8 mouse cellular contexts compared by ENCODE assay signal in genomic region chr3:89394006-89394893, GRCm38 (mm10). TPM values are rescaled to one million over a fixed set of nuclear protein-coding genes. Genes with fewer than 3 reads are reported as not detected.
DNase-seq lines count a peak whose midpoint lies in the region; ATAC-seq lines count a peak whose summit lies in the region.

Zbtb7b (minus strand) TSS chr3:89394776.

- peak within 1 kb of the TSS; percentile 77 for H3K4me3 ChIP-seq in intestine, embryonic 16.5 days (ENCODE audit: low read length)
- H3K4me3 ChIP-seq in limb, embryonic 13.5 days, result peak within 1 kb of the TSS; percentile 59
- peak within 1 kb of the TSS; percentile 38 for H3K4me3 ChIP-seq in midbrain, embryonic 14.5 days (replicated peaks; ENCODE audit: low read depth, low read length)

- WGBS in intestine, embryonic 16.5 days, result under 1% methylated on average over 40 of the region's 42 CpGs
- under 1% methylated on average over 42 of the region's 42 CpGs for WGBS in limb, embryonic 13.5 days
- under 1% methylated on average over 41 of the region's 42 CpGs for WGBS in midbrain, embryonic 14.5 days

- DNase-seq in 3134 (ENCODE audit: extremely low read depth, insufficient read length, low spot score), result peak; percentile 87
- peak; percentile 96 for DNase-seq in adipocyte (ENCODE audit: low spot score)
- peak; percentile 80 for DNase-seq in embryo, embryonic 11 days
- no peak for DNase-seq in gonadal fat pad, adult 2 months (ENCODE audit: low read depth)
- DNase-seq in midbrain, embryonic 14.5 days, result peak; percentile 72
- peak; percentile 70 to 71 for DNase-seq in spleen, postnatal 10 days (ENCODE audit: low spot score in 2 of 2)

- peak; percentile 68 for ATAC-seq in intestine, embryonic 16.5 days
- peak; percentile 21 for ATAC-seq in limb, embryonic 13.5 days (ENCODE audit: low FRiP score, low read depth)
- ATAC-seq in midbrain, embryonic 14.5 days (ENCODE audit: low FRiP score, low TSS enrichment), result peak; percentile 32

- peaks cover 40% of the 10 kb centered on the region for H3K4me1 ChIP-seq in intestine, embryonic 16.5 days (ENCODE audit: control insufficient read depth, insufficient read depth, low read length)
- H3K4me1 ChIP-seq in limb, embryonic 13.5 days, result peaks cover 56% of the 10 kb centered on the region
- peaks cover 45% of the 10 kb centered on the region for H3K4me1 ChIP-seq in midbrain, embryonic 14.5 days (ENCODE audit: control insufficient read depth, insufficient read depth, low read length)

- no peaks in the 10 kb centered on the region for H3K36me3 ChIP-seq in intestine, embryonic 16.5 days (ENCODE audit: control insufficient read depth, insufficient read depth, low read length)
- H3K36me3 ChIP-seq in limb, embryonic 13.5 days, result no peaks in the 10 kb centered on the region
- no peaks in the 10 kb centered on the region for H3K36me3 ChIP-seq in midbrain, embryonic 14.5 days (ENCODE audit: control insufficient read depth, insufficient read depth, low read length)

- H3K4me2 ChIP-seq in intestine, embryonic 16.5 days (ENCODE audit: low read depth, low read length), result peak within 1 kb of the TSS; percentile 99
- H3K4me2 ChIP-seq in limb, embryonic 13.5 days (replicated peaks), result peak within 1 kb of the TSS; percentile 98
- peak within 1 kb of the TSS; percentile 100 for H3K4me2 ChIP-seq in midbrain, embryonic 14.5 days (ENCODE audit: low read length)

- H3K27ac ChIP-seq in intestine, embryonic 16.5 days (ENCODE audit: low read length), result peak within 1 kb of the TSS; percentile 97
- peak within 1 kb of the TSS; percentile 80 for H3K27ac ChIP-seq in limb, embryonic 13.5 days
- H3K27ac ChIP-seq in midbrain, embryonic 14.5 days (replicated peaks; ENCODE audit: low read depth, low read length), result no peak within 1 kb of the TSS; the same call in 1 of the 2 replicates

- peak within 1 kb of the TSS; percentile 85 for H3K9ac ChIP-seq in intestine, embryonic 16.5 days (ENCODE audit: low read depth, low read length)
- H3K9ac ChIP-seq in limb, embryonic 13.5 days, result peak within 1 kb of the TSS; percentile 68
- H3K9ac ChIP-seq in midbrain, embryonic 14.5 days (replicated peaks; ENCODE audit: low read length), result peak within 1 kb of the TSS; percentile 36

- H3K27me3 ChIP-seq in intestine, embryonic 16.5 days (replicated peaks; ENCODE audit: control insufficient read depth, insufficient read depth, low read length), result no peaks in the 10 kb centered on the region
- H3K27me3 ChIP-seq in limb, embryonic 13.5 days, result peaks cover 24% of the 10 kb centered on the region
- H3K27me3 ChIP-seq in midbrain, embryonic 14.5 days (ENCODE audit: control insufficient read depth, insufficient read depth, low read length), result peaks cover 15% of the 10 kb centered on the region; the same call in 1 of the 2 replicates

- H3K9me3 ChIP-seq in intestine, embryonic 16.5 days (ENCODE audit: control insufficient read depth, low read length), result no peaks in the 10 kb centered on the region
- no peaks in the 10 kb centered on the region for H3K9me3 ChIP-seq in limb, embryonic 13.5 days
- H3K9me3 ChIP-seq in midbrain, embryonic 14.5 days (ENCODE audit: control insufficient read depth, low read length), result no peaks in the 10 kb centered on the region

RNA-seq across cellular contexts. Expression of gene Zbtb7b, which starts in this region (rescaled TPM):
- 71.3 and 87.9 TPM in 2 replicates for polyA plus RNA-seq in gonadal fat pad, adult 2 months (2012; rRNA removed)
- 10.0 and 11.3 TPM in 2 replicates for polyA plus RNA-seq in intestine, embryonic 16.5 days (2015; fragmentation: Nextera tagmentation; extraction: Ambion mirVana)
- 1.1 and 2.0 TPM in 2 replicates for polyA plus RNA-seq in limb, embryonic 13.5 days (2015; fragmentation: Nextera tagmentation; extraction: Ambion mirVana)
- polyA plus RNA-seq in midbrain, embryonic 14.5 days (2014; fragmentation: Nextera tagmentation; extraction: Ambion mirVana), result 0.42 and 0.47 TPM in 2 replicates

Comparison
In these comparisons a context has a peak if more than half of its experiments do, and no peak if none do; other contexts are left out.
1. Peak in DNase-seq, ATAC-seq, H3K4me3 ChIP-seq, H3K9ac ChIP-seq and H3K4me2 ChIP-seq in midbrain, embryonic 14.5 days; RNA of the gene not detected or under 1 TPM.